Mouse (Mus musculus) bone marrow macrophage, adult 2 months (primary cell): ENCODE data around the gene Gatc. TPM values are rescaled to one million over a fixed set of nuclear protein-coding genes. Genes with fewer than 3 reads are reported as not detected.

ENCODE experiments used
- H3K27ac ChIP-seq: 2 replicates; pipeline ENCODE4 v1.5.1; 2012; ENCODE audit warnings: low read depth, low read length; ENCODE audit not compliant: insufficient read depth
- H3K4me1 ChIP-seq: 2 replicates; pipeline ENCODE4 v1.6.1; 2012; ENCODE audit warnings: low read length; ENCODE audit not compliant: control insufficient read depth, insufficient read depth
- H3K4me3 ChIP-seq: 2 replicates; pipeline ENCODE4 v1.5.1; 2012; ENCODE audit warnings: mild to moderate bottlenecking, low read length, moderate library complexity; ENCODE audit not compliant: insufficient read depth
- CTCF ChIP-seq: IDR thresholded peaks from 2 replicates; pipeline ENCODE4 v1.5.1; 2012; ENCODE audit warnings: low read depth, mild to moderate bottlenecking, low read length, moderate library complexity
- POLR2A ChIP-seq: IDR thresholded peaks from 2 replicates; pipeline ENCODE4 v1.6.1; 2012; ENCODE audit warnings: mild to moderate bottlenecking, low read depth, low read length, borderline replicate concordance
- polyA plus RNA-seq: library from polyadenylated mRNA; stranded (reverse); fragments of >200 nt; gene quantifications from 2 replicates; pipeline ENCODE4 v1.2.4, GENCODE M21; 2012; ENCODE audit not compliant: missing spikeins, insufficient read depth, insufficient read length

Gene Gatc
- polyA plus RNA-seq, 1 experiment, result 31.4 TPM

DNA sequence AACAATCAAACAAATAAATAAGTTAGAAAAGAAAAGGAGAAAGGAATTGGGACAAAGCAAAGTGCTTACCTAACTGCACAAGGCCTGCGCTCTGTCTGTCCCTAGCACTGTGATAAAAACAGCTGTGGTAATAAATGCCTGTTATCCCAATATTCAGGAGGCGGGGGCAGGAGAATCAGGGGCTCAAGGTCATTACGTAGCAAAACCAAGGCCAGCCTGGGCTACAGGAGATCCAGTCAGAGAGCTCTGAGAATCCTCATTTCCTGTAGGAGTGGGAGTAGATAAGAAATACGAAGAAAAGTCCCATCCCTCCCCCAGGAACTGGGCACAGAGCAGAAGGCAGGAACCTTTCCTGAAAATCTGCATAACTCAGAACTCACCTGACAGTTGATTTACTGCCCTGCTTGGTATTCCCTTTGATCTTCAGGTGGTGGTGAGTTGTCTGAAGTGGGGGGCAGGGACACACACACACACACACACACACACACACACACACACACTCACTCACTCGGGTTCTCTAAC is 18.9 kb upstream of the Gatc start:
- Histone ChIP-seq H3K4me3 (no peak overlapping the region), H3K27ac (no peak overlapping the region), H3K4me1 (no peaks in the 10 kb centered on the region)
- no peak for TF ChIP-seq POLR2A
- no peak for TF ChIP-seq CTCF

DNA sequence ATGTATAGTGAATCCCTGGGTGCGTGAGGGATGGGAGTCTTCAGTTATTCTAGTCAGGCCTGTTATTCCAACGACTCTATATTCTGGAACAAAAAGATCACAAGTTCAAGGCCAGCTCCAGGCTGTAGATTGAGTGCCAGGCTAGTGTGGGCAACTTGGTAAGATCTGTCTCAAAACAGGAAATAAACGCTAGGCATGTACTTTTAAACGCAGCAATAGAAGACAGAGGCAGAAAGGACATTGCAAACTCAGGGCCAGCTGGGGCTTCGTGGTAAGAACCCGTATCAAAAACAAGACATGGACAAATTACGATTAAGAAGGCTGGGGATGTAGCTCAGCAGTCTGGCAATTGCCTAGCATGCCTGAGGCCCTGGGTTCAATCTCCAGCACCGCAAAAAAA is 18.5 kb upstream of the Gatc start:
- Histone ChIP-seq H3K4me3 (no peak overlapping the region), H3K4me1 (no peaks in the 10 kb centered on the region), H3K27ac (no peak overlapping the region)
- TF ChIP-seq POLR2A (no peak), CTCF (no peak)

DNA sequence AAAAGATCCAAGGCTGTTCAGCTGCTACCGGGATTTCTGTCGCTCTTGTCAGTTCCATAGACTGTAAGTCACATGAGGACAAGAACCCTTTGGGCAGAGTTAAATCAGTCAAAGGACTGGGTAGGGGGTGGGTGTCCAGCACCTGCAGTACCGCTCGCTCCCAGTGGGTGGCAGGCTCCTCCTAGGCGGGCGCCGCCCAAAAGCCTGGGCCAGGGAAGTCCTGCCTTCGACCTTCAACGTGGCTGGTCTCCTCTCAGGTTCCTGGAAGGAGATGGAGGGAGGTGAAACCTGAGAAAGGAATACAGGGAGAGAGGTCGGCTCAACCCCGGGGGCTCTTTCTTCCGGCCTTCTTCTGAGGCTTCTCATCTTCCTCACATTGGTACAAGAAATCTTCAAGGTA is 17.9 kb upstream of the Gatc start:
- H3K4me1 ChIP-seq, result no peaks in the 10 kb centered on the region
- TF ChIP-seq POLR2A (no peak), CTCF (peak; percentile 72)

DNA sequence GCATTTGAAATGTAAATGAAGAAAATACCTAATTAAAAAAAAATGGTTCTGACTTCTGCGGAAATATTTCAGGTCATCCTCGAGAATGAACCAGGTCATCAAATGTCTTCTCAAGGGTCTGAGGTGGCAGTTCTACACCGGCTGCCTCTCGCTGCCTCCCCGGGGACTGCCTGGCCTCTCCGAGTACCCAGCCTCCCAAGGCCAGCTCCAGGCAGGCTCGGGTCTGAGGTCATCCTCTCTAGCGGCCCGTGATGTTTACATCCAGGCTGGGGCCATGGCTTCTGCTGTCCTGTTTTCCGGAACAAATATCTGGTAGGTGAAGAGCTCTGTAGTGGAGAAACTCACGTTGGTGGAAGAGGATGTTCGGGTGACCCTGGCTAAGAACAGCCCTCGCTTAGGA is 14.1 kb upstream of the Gatc start:
- no peak overlapping the region for H3K4me3 ChIP-seq
- TF ChIP-seq CTCF (no peak), POLR2A (no peak)
- H3K4me1 ChIP-seq, result no peaks in the 10 kb centered on the region
- no peak overlapping the region for H3K27ac ChIP-seq

More for the DNA sequence above, 17.9 kb upstream of the Gatc start:
- Histone ChIP-seq H3K27ac (no peak overlapping the region), H3K4me3 (no peak overlapping the region)

DNA sequence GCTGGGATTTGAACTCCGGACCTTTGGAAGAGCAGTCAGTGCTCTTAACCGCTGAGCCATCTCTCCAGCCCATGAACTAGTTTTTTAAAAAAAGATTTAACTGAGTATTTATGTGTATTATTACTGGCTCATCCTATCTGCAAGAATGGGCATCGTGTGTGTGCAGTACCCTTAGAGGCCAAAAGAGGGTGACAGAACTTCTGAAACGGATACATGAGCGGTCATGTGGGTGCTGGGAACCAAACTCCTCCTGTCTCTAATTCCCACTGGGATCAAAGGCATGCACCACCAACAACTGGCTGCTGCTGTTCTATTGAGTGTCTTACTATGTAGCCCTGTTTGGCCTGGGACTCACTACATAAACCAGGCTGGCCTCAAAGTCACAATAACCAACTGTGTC is 10.4 kb upstream of the Gatc start:
- no peak overlapping the region for H3K27ac ChIP-seq
- H3K4me3 ChIP-seq, result no peak overlapping the region
- H3K4me1 ChIP-seq, result peaks cover 7% of the 10 kb centered on the region
- TF ChIP-seq CTCF, result no peak
- TF ChIP-seq POLR2A, result no peak

DNA sequence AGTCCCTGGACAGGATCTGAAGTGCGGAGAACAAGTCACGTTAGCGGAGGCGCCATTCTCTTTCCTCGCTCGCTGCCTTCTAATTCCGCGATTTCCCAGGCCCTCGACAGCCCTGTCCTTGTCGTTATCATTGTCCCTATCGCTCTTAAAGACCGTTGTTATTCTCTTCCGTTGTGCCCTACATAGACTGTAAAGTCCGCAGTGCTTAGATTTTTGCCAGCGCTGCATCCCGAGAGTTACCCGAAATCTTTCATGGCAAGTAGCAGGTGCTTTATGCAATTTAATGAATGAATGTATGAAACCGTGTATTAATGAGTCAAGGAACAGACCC is 8.2 kb upstream of the Gatc start:
- peak overlapping the region; percentile 17 for H3K27ac ChIP-seq
- TF ChIP-seq POLR2A (no peak), CTCF (no peak)
- H3K4me3 ChIP-seq, result peak overlapping the region; percentile 93
- peaks cover 7% of the 10 kb centered on the region for H3K4me1 ChIP-seq

DNA sequence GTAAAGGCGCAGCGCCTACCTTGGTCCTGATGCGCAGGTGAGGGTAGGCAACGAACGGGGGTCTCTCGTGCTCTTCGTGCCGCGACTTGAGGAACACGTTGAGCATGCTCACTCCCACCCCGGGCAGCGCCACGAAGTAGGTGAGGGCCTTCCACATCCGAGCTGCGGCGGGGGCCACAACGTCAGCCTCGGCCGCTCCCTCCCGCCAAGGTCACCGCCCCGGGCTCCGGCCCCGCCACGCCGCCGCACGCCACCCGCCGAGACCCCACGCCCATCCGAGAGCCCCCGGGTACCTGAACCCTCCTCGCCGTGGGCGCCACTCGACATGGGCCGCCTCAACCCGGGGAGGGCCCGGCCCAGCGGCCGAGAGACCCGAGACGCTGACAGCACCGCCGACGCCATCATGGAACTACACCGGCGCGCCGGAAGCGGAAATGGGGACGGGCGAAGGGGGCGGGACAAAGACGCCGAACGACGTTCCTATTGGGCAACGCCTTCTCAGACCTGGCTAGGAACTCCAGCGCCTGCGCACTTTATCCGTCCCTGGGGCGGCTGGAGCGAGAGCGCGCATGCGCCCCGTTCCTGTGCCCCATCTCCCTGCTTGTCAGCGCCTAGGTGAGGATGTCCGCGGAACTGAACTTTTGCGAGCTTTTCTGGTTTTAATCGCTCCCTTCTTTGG is 7.7 kb upstream of the Gatc start, which contains the start of gene Cox6a1:
Gene Cox6a1, minus strand, starts transcription at position 436 of the 679 bp plus-strand sequence.
- H3K4me1 ChIP-seq, result peaks cover 7% of the 10 kb centered on the region
- no peak for TF ChIP-seq CTCF
- no peak for TF ChIP-seq POLR2A
- H3K27ac ChIP-seq, result peak within 1 kb of the TSS; percentile 38
- peak within 1 kb of the TSS; percentile 93 for H3K4me3 ChIP-seq

DNA sequence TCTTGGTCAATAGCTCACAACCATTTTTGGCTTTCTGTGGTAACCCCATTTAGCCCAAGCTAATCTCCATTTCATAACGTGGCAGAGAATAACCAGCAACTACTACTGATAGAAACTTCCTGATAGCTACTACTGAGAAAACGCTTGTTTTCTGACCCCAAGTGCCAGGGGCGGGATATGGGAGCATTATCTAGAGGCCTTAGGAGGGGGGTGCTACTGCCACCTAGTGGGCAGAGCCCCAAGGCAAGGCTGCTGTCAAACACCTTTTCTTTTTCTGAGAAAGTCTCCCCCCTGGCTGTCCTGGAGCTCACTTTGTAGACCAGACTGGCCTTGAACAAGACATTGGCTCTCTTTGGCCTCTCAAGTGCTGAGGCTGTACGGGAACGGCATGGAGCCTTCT is 6.6 kb upstream of the Gatc start:
- no peak overlapping the region for H3K27ac ChIP-seq
- peaks cover 7% of the 10 kb centered on the region for H3K4me1 ChIP-seq
- H3K4me3 ChIP-seq, result peak overlapping the region; percentile 93

DNA sequence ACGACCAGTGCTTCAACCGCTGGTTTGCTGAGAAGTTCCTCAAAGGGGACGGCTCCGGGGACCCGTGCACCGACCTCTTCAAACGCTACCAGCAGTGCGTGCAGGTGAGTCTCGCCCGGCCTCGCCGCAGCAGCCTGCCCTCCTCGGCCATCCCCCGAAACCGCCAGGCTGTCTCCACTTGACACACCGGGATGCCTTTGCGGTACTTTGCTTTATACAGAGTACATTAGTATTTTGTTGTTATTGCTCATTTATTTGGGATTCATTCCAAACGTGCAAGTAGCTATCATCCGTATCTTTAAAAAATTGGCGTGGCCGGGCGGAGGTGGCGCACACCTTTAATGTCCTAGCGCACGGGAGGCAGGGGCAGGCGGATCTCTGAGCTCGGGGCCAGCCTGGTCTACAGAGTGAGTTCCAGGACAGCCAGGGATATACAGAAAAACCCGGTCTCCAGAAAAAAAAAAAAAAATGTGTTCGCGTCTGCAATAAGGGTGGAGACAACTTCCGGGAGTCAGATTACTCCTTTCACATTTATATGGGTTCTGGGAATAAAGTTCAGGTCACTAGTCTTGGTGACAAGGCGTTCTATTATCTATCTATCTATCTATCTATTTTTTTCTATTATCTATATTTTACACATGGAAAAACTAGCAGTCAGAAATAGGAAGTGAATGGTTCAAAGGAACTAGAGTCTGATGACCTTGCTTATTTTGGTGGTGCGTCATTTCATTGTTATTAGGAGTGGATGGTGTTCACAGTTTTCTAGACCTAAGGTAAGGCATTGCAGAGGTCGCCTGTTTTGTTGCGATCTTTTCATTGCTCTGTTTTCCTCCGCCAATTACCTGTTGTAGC is 562 bp upstream of the Gatc start:
- H3K27ac ChIP-seq, result peak overlapping the region; percentile 32
- peaks cover 23% of the 10 kb centered on the region for H3K4me1 ChIP-seq
- TF ChIP-seq CTCF, result no peak
- no peak for TF ChIP-seq POLR2A
- peak overlapping the region; percentile 85 for H3K4me3 ChIP-seq

More for the DNA sequence above, 6.6 kb upstream of the Gatc start:
- TF ChIP-seq CTCF (peak; percentile 97), POLR2A (no peak)

DNA sequence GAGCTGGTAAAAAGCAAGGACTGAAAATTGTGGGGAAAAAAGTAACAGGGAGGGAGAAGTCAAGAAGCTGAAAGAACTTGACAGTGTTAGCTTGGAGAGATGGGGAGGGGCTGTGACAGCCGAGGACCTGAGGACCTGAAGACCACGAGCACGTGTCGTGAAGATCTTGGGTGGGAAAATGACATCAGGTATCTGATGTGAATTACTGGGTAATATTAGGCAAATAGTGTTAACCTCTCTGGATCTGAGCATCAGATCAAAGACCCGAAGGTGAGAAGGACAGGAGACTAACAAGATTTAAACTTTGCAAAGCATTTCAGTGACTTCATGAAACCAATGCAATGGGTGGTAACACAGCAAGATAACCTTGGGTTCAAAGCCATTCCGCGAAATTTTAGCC is 971 bp downstream of the Gatc start:
- TF ChIP-seq CTCF (no peak), POLR2A (no peak)
- Histone ChIP-seq H3K27ac (no peak overlapping the region), H3K4me1 (peaks cover 34% of the 10 kb centered on the region), H3K4me3 (peak overlapping the region; percentile 85)
